Mouse (Mus musculus) heart, adult 2 months (tissue): ENCODE measurements at regions not wholly inside any gene's neighbourhood (a gene's known extent, or its start where the extent isn't known, plus 50 kb on each side); places are given as distances from the start of the nearest gene placed in this dataset.

Experiments
- DNase-seq, 2 experiments: peaks; one replicate each; pipeline ENCODE4 v3.0.0; 2021
- H3K27ac ChIP-seq: fragments of 200-600 bp; 2 replicates; pipeline ENCODE4 v1.8.1; 2022
- H3K27me3 ChIP-seq: fragments of 200-500 bp; 2 replicates; pipeline ENCODE4 v1.6.1; 2012; ENCODE audit warnings: mild to moderate bottlenecking, low read length, inconsistent platforms, mixed read lengths; ENCODE audit not compliant: control insufficient read depth, insufficient read depth
- H3K36me3 ChIP-seq: fragments of 200-500 bp; 2 replicates; pipeline ENCODE4 v1.6.1; 2012; ENCODE audit warnings: low read length, inconsistent platforms; ENCODE audit not compliant: control insufficient read depth, insufficient read depth
- H3K4me1 ChIP-seq: fragments of 200-500 bp; 2 replicates; pipeline ENCODE4 v1.6.1; 2011; ENCODE audit warnings: low read length; ENCODE audit not compliant: control insufficient read depth, insufficient read depth
- H3K4me3 ChIP-seq: fragments of 200-600 bp; 2 replicates; pipeline ENCODE4 v1.8.1; 2022
- H3K79me2 ChIP-seq: fragments of 200-500 bp; replicated peaks from 2 replicates; pipeline ENCODE4 v1.6.1; 2012; ENCODE audit warnings: mild to moderate bottlenecking, inconsistent platforms, low read length, moderate library complexity, mixed read lengths; ENCODE audit not compliant: control insufficient read depth, insufficient read depth
- H3K9ac ChIP-seq: fragments of 200-500 bp; 2 replicates; pipeline ENCODE4 v1.6.1; 2012; ENCODE audit warnings: low read depth, mild to moderate bottlenecking, control low read depth, inconsistent platforms, low read length, mixed read lengths
- CTCF ChIP-seq: fragments of 200-600 bp; IDR thresholded peaks from 2 replicates; pipeline ENCODE4 v1.8.1; 2022; ENCODE audit warnings: antibody characterized with exemption, mild to moderate bottlenecking, moderate library complexity
- EP300 ChIP-seq: fragments of 200-500 bp; IDR thresholded peaks from 2 replicates; pipeline ENCODE4 v1.6.1; 2011; ENCODE audit warnings: low read depth, low read length, control low read depth; ENCODE audit not compliant: insufficient read depth
- POLR2A ChIP-seq: fragments of 200-500 bp; IDR thresholded peaks from 2 replicates; pipeline ENCODE4 v1.6.1; 2011; ENCODE audit warnings: mild to moderate bottlenecking, low read depth, low read length, control low read depth; ENCODE audit not compliant: insufficient read depth
- WGBS: fragments of 180-500 bp; shearing (Covaris S2); methylation state at CpG from one replicate; pipeline ENCODE4 v1.1.7; 2018; 5-methylcytosine and 5-hydroxymethylcytosine counted together
- intact Hi-C: fragments of 180-260 bp; cut with DNase I; formaldehyde crosslinking; loops from one replicate; pipeline ENCODE4 v1.15.1; 2025

DNA sequence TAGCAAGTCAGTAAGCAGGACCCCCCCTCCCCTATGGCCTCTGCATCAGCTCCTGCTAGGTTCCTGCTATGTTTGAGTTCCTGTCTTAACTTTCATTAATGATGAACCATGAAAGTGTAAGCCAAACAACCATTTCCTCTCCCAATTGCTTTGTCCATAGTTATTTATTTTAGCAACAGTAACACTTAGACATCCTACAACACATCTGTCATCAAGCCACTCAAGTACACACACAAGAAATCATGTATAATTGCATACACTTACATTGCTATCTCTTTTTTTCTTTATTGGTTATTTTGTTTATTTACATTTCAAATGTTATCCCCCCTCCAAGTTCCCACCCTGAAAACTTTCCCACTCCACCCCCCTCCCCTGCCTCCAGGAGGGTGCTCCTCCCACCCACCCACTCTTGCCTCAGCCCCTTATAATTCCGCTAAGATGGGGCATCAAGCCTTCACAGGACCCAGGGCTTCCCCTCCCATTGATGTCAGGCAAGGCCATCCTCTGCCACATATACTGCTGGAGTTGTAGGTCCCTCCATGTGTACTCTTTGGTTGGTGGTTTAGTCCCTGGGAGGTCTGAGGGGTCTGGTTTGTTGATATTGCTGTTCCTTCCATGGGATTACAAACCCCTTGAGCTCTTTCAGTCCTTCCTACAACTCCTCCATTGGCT is 310.9 kb upstream of the Ccnh start:
- H3K4me1 ChIP-seq, result no peaks in the 10 kb centered on the region
- TF ChIP-seq EP300 (no peak), POLR2A (no peak), CTCF (no peak)
- no peak overlapping the region for H3K4me3 ChIP-seq
- no peak overlapping the region for H3K9ac ChIP-seq
- no peaks in the 10 kb centered on the region for H3K36me3 ChIP-seq
- no peaks in the 10 kb centered on the region for H3K27me3 ChIP-seq
- intact Hi-C loops, result no loop called here
- no peaks in the 10 kb centered on the region for H3K79me2 ChIP-seq
- WGBS, result 58% methylated on average over 1 of the region's 1 CpGs
- no peak for DNase-seq
- H3K27ac ChIP-seq, result no peak overlapping the region

- no peak for DNase-seq
- H3K4me1 ChIP-seq, result no peaks in the 10 kb centered on the region
- TF ChIP-seq POLR2A, result no peak
- no peak for TF ChIP-seq EP300
- no peak for TF ChIP-seq CTCF
- H3K27me3 ChIP-seq, result no peaks in the 10 kb centered on the region
- H3K27ac ChIP-seq, result no peak overlapping the region
- H3K36me3 ChIP-seq, result no peaks in the 10 kb centered on the region
- intact Hi-C loops, result no loop called here
- H3K9ac ChIP-seq, result no peak overlapping the region
- WGBS, result 73% methylated on average over 6 of the region's 6 CpGs
- no peaks in the 10 kb centered on the region for H3K79me2 ChIP-seq
- H3K4me3 ChIP-seq, result no peak overlapping the region
Observed at GRCm38 (mm10) chr13:84905347-84905981, 283.7 kb upstream of the Ccnh start.

- WGBS, result 53% methylated on average over 3 of the region's 3 CpGs
- intact Hi-C loops, result no loop called here
Observed at GRCm38 (mm10) chr13:84905994-84906393, 283.2 kb upstream of the Ccnh start.

DNA sequence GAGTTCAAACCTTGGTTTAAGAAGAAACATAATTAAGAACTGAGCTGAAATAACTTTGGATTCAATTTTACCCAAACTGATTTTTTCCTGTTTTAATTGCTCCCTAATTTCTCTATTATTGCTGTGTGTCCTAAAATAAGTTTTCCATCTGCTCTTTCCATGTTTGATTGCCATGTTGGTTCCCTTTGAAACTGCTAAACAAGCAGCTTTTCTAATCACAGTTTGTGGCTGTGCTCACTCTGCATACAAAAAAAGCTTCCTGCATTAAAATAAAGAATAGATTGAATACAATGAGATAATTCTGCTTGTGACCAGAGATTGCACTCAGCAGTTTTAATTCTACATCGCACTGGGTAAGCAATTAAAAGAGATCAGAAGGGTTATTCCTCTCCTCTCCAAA is 257.9 kb upstream of the Ccnh start:
- no peak overlapping the region for H3K4me3 ChIP-seq
- no peak overlapping the region for H3K27ac ChIP-seq
- no peaks in the 10 kb centered on the region for H3K27me3 ChIP-seq
- no peak for DNase-seq
- no peaks in the 10 kb centered on the region for H3K36me3 ChIP-seq
- 65% methylated on average over 1 of the region's 1 CpGs for WGBS
- H3K9ac ChIP-seq, result no peak overlapping the region
- no peaks in the 10 kb centered on the region for H3K4me1 ChIP-seq
- intact Hi-C loops, result no loop called here
- TF ChIP-seq EP300, result no peak
- TF ChIP-seq CTCF, result no peak
- no peak for TF ChIP-seq POLR2A
- H3K79me2 ChIP-seq, result no peaks in the 10 kb centered on the region

More at GRCm38 (mm10) chr13:84905994-84906393, 283.2 kb upstream of the Ccnh start:
- Histone ChIP-seq H3K27me3 (no peaks in the 10 kb centered on the region), H3K36me3 (no peaks in the 10 kb centered on the region), H3K4me3 (no peak overlapping the region), H3K27ac (no peak overlapping the region), H3K9ac (no peak overlapping the region), H3K79me2 (no peaks in the 10 kb centered on the region), H3K4me1 (no peaks in the 10 kb centered on the region)
- DNase-seq, result no peak
- TF ChIP-seq EP300 (no peak), POLR2A (no peak), CTCF (no peak)

DNA sequence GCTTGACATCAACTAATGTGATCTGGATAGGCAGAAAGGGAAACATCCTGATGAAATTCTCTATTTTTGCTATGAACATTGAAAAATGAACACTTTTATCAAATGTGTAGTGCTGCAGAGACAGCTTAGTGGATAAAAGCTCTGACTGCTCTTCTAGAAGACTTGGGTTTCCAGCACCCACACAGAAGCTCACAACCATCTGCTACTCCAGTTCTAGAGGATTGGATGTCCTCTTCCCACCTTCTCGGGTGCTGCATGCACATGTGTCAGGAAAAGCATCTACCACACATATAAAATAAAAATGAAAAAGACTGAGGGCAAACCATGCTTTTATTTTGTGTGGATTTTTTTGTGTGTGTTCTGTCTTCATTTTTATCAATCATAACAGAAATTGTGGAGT is 253.6 kb upstream of the Ccnh start:
- H3K4me3 ChIP-seq, result no peak overlapping the region
- TF ChIP-seq EP300, result no peak
- TF ChIP-seq POLR2A, result no peak
- no peak for TF ChIP-seq CTCF
- no peaks in the 10 kb centered on the region for H3K27me3 ChIP-seq
- 69% methylated on average over 1 of the region's 1 CpGs for WGBS
- intact Hi-C loops, result no loop called here
- H3K79me2 ChIP-seq, result no peaks in the 10 kb centered on the region
- H3K4me1 ChIP-seq, result no peaks in the 10 kb centered on the region
- DNase-seq, result no peak
- no peaks in the 10 kb centered on the region for H3K36me3 ChIP-seq
- H3K27ac ChIP-seq, result no peak overlapping the region
- no peak overlapping the region for H3K9ac ChIP-seq

GRCm38 (mm10) chr13:84939695-84940094 is 249.5 kb upstream of the Ccnh start:
- Histone ChIP-seq H3K36me3 (no peaks in the 10 kb centered on the region), H3K27me3 (no peaks in the 10 kb centered on the region), H3K79me2 (no peaks in the 10 kb centered on the region), H3K4me3 (no peak overlapping the region), H3K9ac (no peak overlapping the region), H3K4me1 (no peaks in the 10 kb centered on the region), H3K27ac (no peak overlapping the region)
- WGBS, result 76% methylated on average over 7 of the region's 7 CpGs
- no peak for DNase-seq
- intact Hi-C loops, result no loop called here
- no peak for TF ChIP-seq CTCF
- no peak for TF ChIP-seq POLR2A
- no peak for TF ChIP-seq EP300
